Mouse (Mus musculus) heart, embryonic 16.5 days (tissue): Measurements from ENCODE around the gene Arid2. TPM values are rescaled to one million over a fixed set of nuclear protein-coding genes. Genes with fewer than 3 reads are reported as not detected.
A peak's percentile ranks its signal among the peaks of the same experiment; 100 is the strongest.

ENCODE experiments used
- ATAC-seq: fragments of 200-750 bp; cut with Nextera tagmentation; replicated peaks from 2 replicates; pipeline ENCODE4 v1.8.0; 2017; ENCODE audit warnings: moderate number of reproducible peaks; ENCODE audit not compliant: insufficient read depth, low FRiP score; ENCODE audit errors: extremely low read depth
- H3K27ac ChIP-seq: fragments of 300-500 bp; sonication (generic); 2 replicates; pipeline ENCODE4 v1.5.1; 2014; ENCODE audit warnings: mild to moderate bottlenecking, low read length, control low read depth, moderate library complexity
- H3K27me3 ChIP-seq: fragments of 300-500 bp; sonication (generic); 2 replicates; pipeline ENCODE4 v1.6.1; 2014; ENCODE audit warnings: low read length, mixed read lengths; ENCODE audit not compliant: control insufficient read depth, insufficient read depth
- H3K36me3 ChIP-seq: fragments of 300-500 bp; sonication (generic); 2 replicates; pipeline ENCODE4 v1.6.1; 2014; ENCODE audit not compliant: control insufficient read depth, insufficient read depth
- H3K4me1 ChIP-seq: fragments of 300-500 bp; sonication (generic); 2 replicates; pipeline ENCODE4 v1.6.1; 2014; ENCODE audit warnings: low read length, mixed read lengths; ENCODE audit not compliant: control insufficient read depth, insufficient read depth
- H3K4me2 ChIP-seq: fragments of 300-500 bp; sonication (generic); 2 replicates; pipeline ENCODE4 v1.6.1; 2014; ENCODE audit warnings: low read depth, mild to moderate bottlenecking, control low read depth, low read length
- H3K4me3 ChIP-seq: fragments of 300-500 bp; sonication (generic); 2 replicates; pipeline ENCODE4 v1.5.1; 2014; ENCODE audit warnings: mild to moderate bottlenecking, control low read depth, low read length
- H3K9ac ChIP-seq: fragments of 300-500 bp; sonication (generic); 2 replicates; pipeline ENCODE4 v1.6.1; 2014; ENCODE audit warnings: low read length, control low read depth
- H3K9me3 ChIP-seq: fragments of 300-500 bp; sonication (generic); replicated peaks from 2 replicates; pipeline ENCODE4 v1.6.1; 2016; ENCODE audit warnings: low read length; ENCODE audit not compliant: control insufficient read depth
- WGBS: fragments of 180-500 bp; shearing (Covaris S2); extraction: QIAGEN DNeasy Blood & Tissue Kit; methylation state at CpG from one replicate; pipeline ENCODE4 v1.1.7; 2014; 5-methylcytosine and 5-hydroxymethylcytosine counted together
- polyA plus RNA-seq: library from polyadenylated mRNA; unstranded; fragments of >200 nt; fragmentation: Nextera tagmentation; extraction: Ambion mirVana; gene quantifications from 2 replicates; pipeline ENCODE4 v1.2.1, GENCODE M21; 2015

Arid2 gene
- polyA plus RNA-seq, 1 experiment from 2014 or later, result 14.0 TPM

DNA sequence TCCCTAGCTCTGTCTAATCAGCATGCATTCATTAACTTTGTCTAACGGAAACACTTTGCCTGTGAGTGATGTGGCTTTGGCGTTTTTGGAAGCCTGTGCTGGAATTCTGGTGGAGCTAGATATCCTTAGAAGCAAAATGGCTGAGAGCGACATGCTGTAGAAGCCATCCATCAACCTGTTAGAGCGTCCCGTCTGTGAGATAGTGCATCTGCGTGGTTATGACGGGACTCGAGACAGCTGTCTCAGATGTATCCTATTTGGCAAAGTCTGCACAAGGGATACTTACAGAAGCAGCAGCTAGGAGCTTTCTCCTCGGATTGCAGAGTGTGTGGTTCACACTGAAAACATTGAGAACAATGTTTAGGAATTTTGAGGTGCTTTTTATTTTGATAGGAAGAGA is 64.1 kb downstream of the Arid2 start:
- Histone ChIP-seq H3K27me3 (no peaks in the 10 kb centered on the region), H3K4me3 (no peak overlapping the region), H3K4me1 (peaks cover 3% of the 10 kb centered on the region; the same call in 1 of the 2 replicates), H3K9me3 (no peaks in the 10 kb centered on the region), H3K36me3 (peaks cover 37% of the 10 kb centered on the region), H3K4me2 (no peak overlapping the region), H3K9ac (no peak overlapping the region), H3K27ac (peak overlapping the region; percentile 63)
- 54% methylated on average over 9 of the region's 9 CpGs for WGBS
- no peak for ATAC-seq

DNA sequence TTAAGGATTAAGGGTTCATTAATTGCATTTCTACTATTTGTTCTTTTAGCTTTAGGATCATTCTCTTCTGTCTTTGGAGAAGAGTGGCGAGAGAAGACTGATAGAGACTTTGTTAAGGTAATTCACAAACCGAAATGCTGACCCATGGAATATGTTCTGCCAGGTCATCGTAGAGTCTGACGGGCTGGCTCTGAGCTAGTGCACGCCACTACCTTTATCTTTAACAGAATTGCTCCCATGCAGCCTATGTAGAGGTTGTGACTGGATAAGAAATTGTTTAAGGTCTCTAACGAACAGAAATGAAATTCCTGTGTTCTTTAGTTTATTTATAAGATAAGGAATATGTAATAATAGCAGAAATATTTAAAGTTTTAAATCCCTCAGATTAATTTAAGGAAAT is 71.6 kb downstream of the Arid2 start:
- Histone ChIP-seq H3K9ac (no peak overlapping the region), H3K27ac (no peak overlapping the region), H3K4me3 (no peak overlapping the region), H3K4me2 (no peak overlapping the region), H3K4me1 (no peaks in the 10 kb centered on the region), H3K9me3 (no peaks in the 10 kb centered on the region), H3K36me3 (peaks cover 44% of the 10 kb centered on the region), H3K27me3 (no peaks in the 10 kb centered on the region)
- WGBS, result 91% methylated on average over 6 of the region's 6 CpGs
- ATAC-seq, result no peak

DNA sequence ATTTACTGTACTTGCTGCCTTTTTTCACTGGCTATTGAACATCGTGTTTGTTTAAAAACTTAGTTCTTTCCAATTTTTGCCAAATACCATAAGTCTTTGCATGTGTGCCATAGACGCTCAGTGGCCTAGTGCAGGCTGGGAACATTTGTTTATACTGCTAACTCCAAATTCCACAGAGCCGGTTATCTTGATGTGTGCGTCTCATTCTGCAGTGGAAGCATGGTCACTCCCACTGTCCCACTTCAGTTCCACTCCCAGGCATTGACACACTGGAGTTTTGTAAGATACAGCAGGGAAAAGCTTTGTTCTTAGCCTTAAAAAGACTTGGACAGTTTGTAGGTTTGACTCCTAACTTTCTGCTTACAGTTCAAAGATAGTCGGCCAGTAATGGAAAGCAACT is 73.3 kb downstream of the Arid2 start:
- Histone ChIP-seq H3K9ac (no peak overlapping the region), H3K4me1 (no peaks in the 10 kb centered on the region), H3K9me3 (no peaks in the 10 kb centered on the region), H3K36me3 (peaks cover 48% of the 10 kb centered on the region), H3K4me3 (no peak overlapping the region), H3K27ac (no peak overlapping the region), H3K27me3 (no peaks in the 10 kb centered on the region), H3K4me2 (no peak overlapping the region)
- 55% methylated on average over 5 of the region's 5 CpGs for WGBS
- ATAC-seq, result no peak

DNA sequence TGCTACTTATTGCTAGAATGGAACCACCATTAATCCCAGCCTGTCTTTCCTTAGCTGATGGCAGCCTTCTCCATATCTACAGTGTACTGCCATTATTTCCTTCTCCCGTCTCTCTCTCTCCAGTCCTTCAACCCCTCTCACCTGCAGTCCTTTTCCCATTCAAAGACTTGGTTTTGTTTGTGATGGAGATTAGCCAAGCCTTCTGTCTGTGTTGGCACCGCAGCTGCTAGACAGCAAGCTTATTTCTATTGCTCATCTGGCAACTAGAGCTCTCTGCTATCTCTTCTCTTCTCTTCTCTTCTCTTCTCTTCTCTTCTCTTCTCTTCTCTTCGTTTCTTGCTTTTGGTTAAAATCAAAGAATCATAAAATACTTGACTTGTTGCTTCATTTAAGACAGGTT is 78.0 kb downstream of the Arid2 start:
- Histone ChIP-seq H3K27ac (no peak overlapping the region), H3K4me1 (no peaks in the 10 kb centered on the region), H3K4me3 (no peak overlapping the region), H3K4me2 (no peak overlapping the region), H3K36me3 (peaks cover 55% of the 10 kb centered on the region), H3K9ac (no peak overlapping the region), H3K27me3 (no peaks in the 10 kb centered on the region), H3K9me3 (no peaks in the 10 kb centered on the region)
- WGBS, result 87% methylated on average over 3 of the region's 3 CpGs
- ATAC-seq, result no peak

DNA sequence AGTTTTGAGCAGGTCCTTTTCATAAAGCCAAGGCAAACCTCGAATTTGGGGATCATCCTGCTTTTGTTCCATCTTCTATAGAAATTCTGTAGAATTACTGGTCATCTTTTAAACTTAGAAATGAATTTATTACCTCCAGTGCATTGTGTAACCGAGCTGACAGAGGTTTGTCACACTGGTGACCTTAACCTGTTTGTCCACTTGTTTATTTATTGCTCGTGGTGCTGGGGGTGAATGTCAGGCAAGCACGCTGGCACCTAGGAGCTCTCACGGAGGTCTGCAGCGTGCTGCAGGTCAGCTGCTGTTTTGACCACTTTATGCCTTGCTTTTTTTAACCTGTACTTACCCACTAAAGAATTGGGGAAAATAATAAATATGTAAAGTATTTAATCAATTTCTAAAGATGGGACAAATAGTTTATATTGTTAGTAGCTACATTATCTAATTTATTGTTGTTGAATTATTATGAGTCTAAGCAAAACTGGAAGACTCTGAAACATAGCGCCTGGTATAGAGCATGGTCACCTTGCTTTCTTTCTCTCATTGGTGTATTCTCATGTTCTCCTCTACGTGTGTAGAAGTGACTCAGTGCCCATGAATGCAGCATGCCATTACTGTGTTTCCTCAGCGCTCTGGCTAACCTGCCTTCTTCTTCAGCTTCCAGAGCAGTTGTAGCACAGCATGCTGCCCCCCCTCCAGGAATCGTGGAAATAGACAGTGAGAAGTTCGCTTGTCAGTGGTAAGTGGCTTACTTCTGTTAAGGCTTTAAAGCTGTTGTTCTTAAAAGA is 79.1 kb downstream of the Arid2 start:
- no peaks in the 10 kb centered on the region for H3K9me3 ChIP-seq
- no peaks in the 10 kb centered on the region for H3K4me1 ChIP-seq
- 70% methylated on average over 11 of the region's 11 CpGs for WGBS
- H3K27me3 ChIP-seq, result no peaks in the 10 kb centered on the region
- no peak overlapping the region for H3K4me3 ChIP-seq
- H3K4me2 ChIP-seq, result no peak overlapping the region
- H3K36me3 ChIP-seq, result peaks cover 63% of the 10 kb centered on the region
- no peak overlapping the region for H3K9ac ChIP-seq
- no peak overlapping the region for H3K27ac ChIP-seq
- no peak for ATAC-seq

DNA sequence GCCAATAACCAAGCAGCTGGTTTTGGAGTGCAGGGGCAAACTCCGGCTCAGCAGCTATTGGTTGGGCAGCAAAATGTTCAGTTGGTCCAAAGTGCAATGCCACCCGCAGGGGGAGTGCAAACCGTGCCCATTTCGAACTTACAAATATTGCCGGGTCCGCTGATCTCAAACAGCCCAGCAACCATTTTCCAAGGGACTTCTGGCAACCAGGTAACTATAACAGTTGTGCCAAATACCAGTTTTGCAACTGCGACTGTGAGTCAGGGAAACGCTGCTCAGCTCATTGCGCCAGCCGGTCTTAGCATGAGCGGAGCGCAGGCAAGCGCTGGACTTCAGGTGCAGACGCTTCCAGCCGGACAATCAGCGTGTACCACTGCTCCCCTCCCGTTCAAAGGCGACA is 84.0 kb downstream of the Arid2 start:
- Histone ChIP-seq H3K36me3 (peaks cover 49% of the 10 kb centered on the region), H3K4me2 (no peak overlapping the region), H3K27ac (no peak overlapping the region), H3K9me3 (no peaks in the 10 kb centered on the region), H3K9ac (no peak overlapping the region), H3K4me3 (no peak overlapping the region), H3K27me3 (no peaks in the 10 kb centered on the region), H3K4me1 (no peaks in the 10 kb centered on the region)
- 93% methylated on average over 18 of the region's 18 CpGs for WGBS
- ATAC-seq, result no peak

DNA sequence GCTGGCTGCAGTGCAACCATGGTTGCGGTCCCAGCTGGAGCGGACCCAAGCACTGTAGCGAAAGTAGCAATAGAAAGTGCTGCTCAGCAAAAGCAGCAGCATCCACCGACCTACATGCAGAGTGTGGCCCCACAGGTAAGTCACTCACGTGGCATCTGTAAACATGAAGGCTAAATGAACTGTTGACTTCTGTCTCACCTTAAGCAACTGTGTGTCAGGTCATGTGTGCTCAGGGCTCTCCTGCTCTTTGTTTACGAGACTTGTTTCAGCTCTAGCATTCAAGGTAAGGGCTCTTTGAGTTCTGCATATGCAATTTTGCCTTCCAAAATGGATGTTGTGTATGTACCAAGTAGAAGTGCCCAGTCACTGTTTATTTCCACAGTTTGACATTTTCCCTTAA is 85.3 kb downstream of the Arid2 start:
- Histone ChIP-seq H3K9me3 (no peaks in the 10 kb centered on the region), H3K27ac (no peak overlapping the region), H3K9ac (no peak overlapping the region), H3K4me3 (no peak overlapping the region), H3K36me3 (peaks cover 47% of the 10 kb centered on the region), H3K4me1 (no peaks in the 10 kb centered on the region), H3K27me3 (no peaks in the 10 kb centered on the region), H3K4me2 (no peak overlapping the region)
- ATAC-seq, result no peak
- WGBS, result 89% methylated on average over 6 of the region's 6 CpGs

DNA sequence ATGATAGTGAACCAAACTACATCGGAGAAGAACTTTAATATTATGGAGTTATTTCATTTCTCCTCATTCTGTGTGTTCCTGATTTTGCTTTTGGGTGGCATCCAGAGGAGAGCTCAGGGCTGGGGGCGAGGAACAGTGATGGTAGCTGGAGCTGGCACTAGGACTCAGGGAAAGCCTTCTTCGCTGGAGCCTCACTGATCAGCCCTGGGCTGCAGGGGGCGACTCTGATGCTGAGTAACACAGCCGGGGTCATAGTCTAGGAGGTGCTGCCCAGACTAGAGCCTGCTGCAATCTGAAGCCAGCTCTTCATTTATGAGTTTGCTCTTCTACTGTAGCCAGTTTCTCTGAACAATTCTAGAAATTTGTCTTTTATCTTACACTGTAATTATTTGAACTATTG is 85.8 kb downstream of the Arid2 start:
- ATAC-seq, result no peak
- Histone ChIP-seq H3K27me3 (no peaks in the 10 kb centered on the region), H3K4me2 (no peak overlapping the region), H3K27ac (no peak overlapping the region), H3K9me3 (no peaks in the 10 kb centered on the region), H3K4me3 (no peak overlapping the region), H3K36me3 (peaks cover 47% of the 10 kb centered on the region), H3K4me1 (no peaks in the 10 kb centered on the region), H3K9ac (no peak overlapping the region)
- 84% methylated on average over 5 of the region's 5 CpGs for WGBS

DNA sequence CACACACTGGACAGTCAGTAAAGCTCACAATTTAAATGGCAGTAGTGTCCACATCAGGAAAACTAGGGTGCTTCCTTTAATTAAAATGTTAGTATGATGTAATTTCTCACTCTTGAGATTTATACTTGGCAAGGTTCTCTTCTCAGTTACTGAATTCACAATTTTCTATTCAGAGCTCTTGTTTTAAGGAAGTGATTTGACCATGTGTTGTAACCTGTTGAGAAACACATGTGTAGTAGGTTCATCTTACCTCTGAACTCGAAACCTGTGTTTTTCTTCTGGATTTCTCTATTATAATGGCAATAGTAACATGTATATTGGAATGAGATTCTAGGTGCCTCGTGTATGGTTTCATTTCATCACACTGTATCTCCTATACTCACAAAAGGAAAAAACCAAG is 88.9 kb downstream of the Arid2 start:
- Histone ChIP-seq H3K9me3 (no peaks in the 10 kb centered on the region), H3K4me2 (no peak overlapping the region), H3K9ac (no peak overlapping the region), H3K36me3 (peaks cover 31% of the 10 kb centered on the region), H3K27me3 (no peaks in the 10 kb centered on the region), H3K4me3 (no peak overlapping the region), H3K27ac (no peak overlapping the region), H3K4me1 (no peaks in the 10 kb centered on the region)
- ATAC-seq, result no peak
- 91% methylated on average over 2 of the region's 2 CpGs for WGBS
